Mouse (Mus musculus): ENCODE data around the gene Mut. TPM values are rescaled to one million over a fixed set of nuclear protein-coding genes. Genes with fewer than 3 reads are reported as not detected.

Gene Mut
- polyA plus RNA-seq, 1 experiment from 2014 or later = 26.8 TPM

DNA sequence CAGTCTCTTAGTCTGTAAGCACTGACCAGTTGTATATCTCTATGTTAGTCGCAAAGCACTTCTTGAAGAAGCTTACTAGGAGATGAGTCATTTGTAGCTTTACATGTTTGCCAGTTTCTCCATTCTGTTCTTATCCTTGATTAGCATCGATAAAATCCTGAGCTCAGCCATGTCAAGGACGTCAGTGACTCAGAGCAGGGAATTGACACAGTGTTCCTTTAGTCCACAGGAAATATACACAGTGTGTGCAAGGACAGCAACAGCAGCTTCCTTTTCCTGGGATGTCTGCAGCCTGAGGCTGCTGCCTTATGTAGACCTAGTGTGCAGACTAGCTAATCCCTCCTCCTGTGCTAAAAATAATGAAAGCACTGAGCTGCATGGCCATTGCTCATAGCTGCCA lies 14.0 kb downstream of the Mut start:
- no peak for ATAC-seq (ENCODE audit: low read depth)
- Histone ChIP-seq H3K27ac (no peak overlapping the region), H3K36me3 (peaks cover 41% of the 10 kb centered on the region), H3K4me2 (no peak overlapping the region), H3K27me3 (no peaks in the 10 kb centered on the region), H3K4me1 (replicated peaks) (no peaks in the 10 kb centered on the region), H3K9ac (no peak overlapping the region), H3K4me3 (replicated peaks) (no peak overlapping the region), H3K9me3 (replicated peaks) (no peaks in the 10 kb centered on the region)
- DNase-seq = no peak
- 69% methylated on average over 3 of the region's 3 CpGs for WGBS (ENCODE audit: insufficient replicate concordance)

DNA sequence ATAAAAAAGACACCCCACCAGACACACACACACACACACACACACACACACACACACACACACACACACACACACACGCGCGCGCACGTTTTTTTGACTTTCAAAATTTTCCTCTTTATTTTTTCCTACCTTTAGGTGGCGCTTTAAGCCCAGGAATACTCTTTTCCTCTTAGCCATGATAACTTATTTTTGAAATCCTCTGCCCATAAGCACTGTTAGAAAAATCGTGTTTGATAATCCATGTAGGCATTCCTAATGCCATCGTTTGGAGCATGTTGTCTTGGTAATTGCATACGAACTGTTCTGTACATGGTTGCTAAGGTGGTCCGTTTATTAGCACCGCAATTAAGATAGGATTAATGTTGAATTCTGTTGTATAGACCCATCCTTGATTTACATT lies 43.4 kb downstream of the Mut start:
- Histone ChIP-seq H3K9ac (no peak overlapping the region), H3K36me3 (no peaks in the 10 kb centered on the region), H3K9me3 (replicated peaks) (no peaks in the 10 kb centered on the region), H3K4me1 (replicated peaks) (no peaks in the 10 kb centered on the region), H3K27me3 (no peaks in the 10 kb centered on the region), H3K4me3 (replicated peaks) (no peak overlapping the region), H3K27ac (no peak overlapping the region), H3K4me2 (no peak overlapping the region)
- no peak for DNase-seq
- no peak for ATAC-seq (ENCODE audit: low read depth)
- WGBS (ENCODE audit: insufficient replicate concordance) = 59% methylated on average over 11 of the region's 11 CpGs

- WGBS (ENCODE audit: insufficient replicate concordance) = 43% methylated on average over 3 of the region's 3 CpGs
- Histone ChIP-seq H3K36me3 (no peaks in the 10 kb centered on the region), H3K4me3 (replicated peaks) (no peak overlapping the region), H3K27ac (no peak overlapping the region), H3K9ac (no peak overlapping the region), H3K9me3 (replicated peaks) (no peaks in the 10 kb centered on the region), H3K27me3 (no peaks in the 10 kb centered on the region), H3K4me2 (no peak overlapping the region), H3K4me1 (replicated peaks) (no peaks in the 10 kb centered on the region)
- ATAC-seq (ENCODE audit: low read depth) (no peak), DNase-seq (no peak)
These were observed 57.6 kb downstream of the Mut start for GRCm38 (mm10) chr17:40992102-40992501.

Other genes with a start within 250 kb of the Mut start
- not detected in 2 replicates for gene Esp1, start 207.6 kb upstream of the Mut start, polyA plus RNA-seq (2015; fragmentation: Nextera tagmentation; extraction: Ambion mirVana)
- 0.15 and 0.27 TPM in 2 replicates for gene Crisp2, start 127.7 kb upstream of the Mut start, polyA plus RNA-seq (2015; fragmentation: Nextera tagmentation; extraction: Ambion mirVana)
- gene Rhag, start 123.6 kb upstream of the Mut start, polyA plus RNA-seq (2015; fragmentation: Nextera tagmentation; extraction: Ambion mirVana) = 197 and 235 TPM in 2 replicates
- gene 9130008F23Rik, start 54.1 kb upstream of the Mut start, polyA plus RNA-seq (2015; fragmentation: Nextera tagmentation; extraction: Ambion mirVana) = 0.42 and 0.78 TPM in 2 replicates
- not detected in 2 replicates for gene Glyatl3, start 20.3 kb upstream of the Mut start, polyA plus RNA-seq (2015; fragmentation: Nextera tagmentation; extraction: Ambion mirVana)
- 28.3 and 35.7 TPM in 2 replicates for gene Cenpq, start 362 bp downstream of the Mut start, polyA plus RNA-seq (2015; fragmentation: Nextera tagmentation; extraction: Ambion mirVana)

Data from liver, embryonic 13.5 days (tissue).